In the genomic region with DNA sequence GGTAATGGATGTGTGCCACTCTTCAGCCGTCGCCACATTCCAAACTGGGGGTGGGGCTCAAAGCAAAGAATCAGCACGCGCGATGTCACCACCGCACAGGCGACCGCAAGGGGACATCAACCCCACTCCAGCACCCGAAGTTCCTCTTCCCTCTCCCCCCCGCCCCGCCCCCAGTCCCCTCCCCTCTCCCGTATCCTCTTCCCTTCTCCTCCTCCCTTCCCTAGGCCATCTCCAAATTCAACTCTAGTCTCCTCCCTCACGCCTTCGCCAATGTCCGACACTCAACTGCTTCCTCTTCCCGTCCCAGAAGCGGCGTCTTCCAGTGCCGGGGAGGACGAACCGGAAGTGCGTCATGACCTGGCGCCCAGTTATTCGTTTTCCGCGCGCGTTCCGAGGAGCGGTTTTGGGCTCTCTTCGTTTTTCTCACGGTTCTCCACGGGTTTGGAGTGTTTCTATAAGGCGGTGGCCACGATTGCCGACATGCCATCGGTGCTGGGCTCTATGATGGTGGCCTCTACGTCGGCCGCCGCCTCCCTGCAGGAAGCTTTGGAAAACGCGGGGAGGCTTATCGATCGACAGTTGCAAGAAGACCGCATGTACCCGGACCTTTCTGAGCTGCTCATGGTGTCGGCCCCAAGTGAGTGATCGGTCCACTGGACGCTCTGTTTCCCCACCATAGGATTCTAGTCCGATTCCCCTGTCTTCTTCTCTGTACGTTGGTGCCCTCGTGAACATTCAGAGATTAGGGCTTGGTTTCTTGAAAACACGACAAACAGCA, we compare ENCODE assay signal across 2 mouse cellular contexts.
A peak's percentile ranks its signal among the peaks of the same experiment; 100 is the strongest.
TF ChIP-seq lines count a peak whose summit lies in the region.

A gene (plus strand): TSS at position 308 of the 778 bp plus-strand sequence.

TF ChIP-seq in C2C12, 6 proteins besides CTCF, POLR2A, EP300 and RAD21 (continued from another document):
- TF ChIP-seq USF1 (IDR thresholded peaks at IDR 0.05; ENCODE audit: low read depth): no peak

TF ChIP-seq in myocyte, 11 proteins besides CTCF, POLR2A, EP300 and RAD21 (continued from another document):
- TF ChIP-seq MYOD1 (IDR thresholded peaks at IDR 0.05; ENCODE audit: control insufficient read depth in 1 of 3, insufficient read length in 2 of 3, low read depth in 2 of 3) (peak in 1 of 3 experiments; percentile 7), POLR2AphosphoS2 (IDR thresholded peaks at IDR 0.05; ENCODE audit: insufficient read length, low read depth) (peak; percentile 62), CEBPB (IDR thresholded peaks at IDR 0.05; ENCODE audit: insufficient read depth, poor library complexity, severe bottlenecking) (no peak), SRF (IDR thresholded peaks at IDR 0.05; ENCODE audit: control insufficient read depth, insufficient read length, low read depth) (peak; percentile 80), MAX (IDR thresholded peaks at IDR 0.05; ENCODE audit: low read depth) (peak; percentile 83), USF1 (IDR thresholded peaks at IDR 0.05; ENCODE audit: low read depth) (no peak)
